Mouse (Mus musculus): Measurements from ENCODE around the gene 2210016L21Rik. TPM values are rescaled to one million over a fixed set of nuclear protein-coding genes. Genes with fewer than 3 reads are reported as not detected.

2210016L21Rik gene
- polyA plus RNA-seq, 1 experiment from 2014 or later, result 48.0 TPM

- Histone ChIP-seq H3K9ac (ENCODE audit: low read length) (no peak overlapping the region), H3K9me3 (ENCODE audit: control insufficient read depth, low read length) (no peaks in the 10 kb centered on the region), H3K27me3 (ENCODE audit: control insufficient read depth, insufficient read depth, low read depth, low read length) (no peaks in the 10 kb centered on the region), H3K36me3 (ENCODE audit: control insufficient read depth, insufficient read depth, low read length) (no peaks in the 10 kb centered on the region), H3K27ac (ENCODE audit: low read length) (no peak overlapping the region), H3K4me1 (replicated peaks; ENCODE audit: control insufficient read depth, insufficient read depth, low read length) (0 out of 2 replicates have a peak, but pooled peaks cover 4% of the 10 kb centered on the region), H3K4me3 (ENCODE audit: low read length) (no peak overlapping the region), H3K4me2 (ENCODE audit: low read depth, low read length) (no peak overlapping the region)
- 12% methylated on average over 4 of the region's 4 CpGs for WGBS
- ATAC-seq (ENCODE audit: low read depth), result no peak
These were observed 27.1 kb downstream of the 2210016L21Rik start for GRCm38 (mm10) chr5:114969064-114969463.

DNA sequence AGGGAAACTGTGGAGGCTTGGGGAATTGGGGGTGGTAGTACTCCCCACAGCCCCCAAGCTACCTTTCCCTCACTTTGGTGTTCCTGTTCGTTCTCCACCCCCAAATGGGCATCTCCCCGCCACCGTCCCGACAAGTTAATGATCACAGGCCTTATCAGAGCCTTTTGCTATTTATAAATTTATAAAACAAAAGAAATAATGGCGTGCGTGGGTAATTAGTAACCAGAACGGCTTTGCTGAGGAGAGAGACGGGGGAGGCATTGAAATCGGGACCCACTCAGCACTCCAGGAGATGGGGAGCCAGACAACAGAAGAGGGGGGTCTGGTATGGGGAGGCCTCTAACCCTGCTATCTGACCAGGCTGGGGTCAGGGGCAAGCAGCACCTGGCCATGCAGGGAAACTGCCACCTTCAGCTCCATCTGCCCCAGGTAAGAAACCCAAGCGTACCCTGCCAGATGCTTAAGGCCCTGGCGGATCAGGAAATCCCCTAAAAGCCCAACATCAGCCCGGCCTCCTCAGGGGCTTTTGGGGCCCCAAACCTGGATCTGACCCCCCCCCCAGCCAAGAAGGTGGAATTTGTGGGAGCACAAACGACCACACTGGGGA is 27.8 kb downstream of the 2210016L21Rik start:
- H3K27me3 ChIP-seq (ENCODE audit: control insufficient read depth, insufficient read depth, low read depth, low read length), result no peaks in the 10 kb centered on the region
- WGBS, result 44% methylated on average over 13 of the region's 13 CpGs
- no peak overlapping the region for H3K4me3 ChIP-seq (ENCODE audit: low read length)
- H3K4me2 ChIP-seq (ENCODE audit: low read depth, low read length), result no peak overlapping the region
- no peaks in the 10 kb centered on the region for H3K9me3 ChIP-seq (ENCODE audit: control insufficient read depth, low read length)
- ATAC-seq (ENCODE audit: low read depth), result no peak
- H3K27ac ChIP-seq (ENCODE audit: low read length), result no peak overlapping the region
- no peaks in the 10 kb centered on the region for H3K4me1 ChIP-seq (replicated peaks; ENCODE audit: control insufficient read depth, insufficient read depth, low read length)
- H3K36me3 ChIP-seq (ENCODE audit: control insufficient read depth, insufficient read depth, low read length), result no peaks in the 10 kb centered on the region
- no peak overlapping the region for H3K9ac ChIP-seq (ENCODE audit: low read length)

- Histone ChIP-seq H3K27ac (ENCODE audit: low read length) (no peak within 1 kb of the TSS), H3K4me3 (ENCODE audit: low read length) (no peak within 1 kb of the TSS), H3K36me3 (ENCODE audit: control insufficient read depth, insufficient read depth, low read length) (no peaks in the 10 kb centered on the region), H3K4me1 (replicated peaks; ENCODE audit: control insufficient read depth, insufficient read depth, low read length) (no peaks in the 10 kb centered on the region), H3K9ac (ENCODE audit: low read length) (no peak within 1 kb of the TSS), H3K27me3 (ENCODE audit: control insufficient read depth, insufficient read depth, low read depth, low read length) (no peaks in the 10 kb centered on the region), H3K9me3 (ENCODE audit: control insufficient read depth, low read length) (no peaks in the 10 kb centered on the region), H3K4me2 (ENCODE audit: low read depth, low read length) (no peak within 1 kb of the TSS)
- no peak for ATAC-seq (ENCODE audit: low read depth)
- 48% methylated on average over 17 of the region's 17 CpGs for whole genome bisulfite sequencing
These were observed 28.9 kb downstream of the 2210016L21Rik start, which contains the start of gene Hnf1a for GRCm38 (mm10) chr5:114970824-114971227. Gene Hnf1a, minus strand, starts transcription at chr5:114971094.

GRCm38 (mm10) chr5:114972201-114972600 is 30.2 kb downstream of the 2210016L21Rik start:
- Histone ChIP-seq H3K4me2 (ENCODE audit: low read depth, low read length) (no peak overlapping the region), H3K27ac (ENCODE audit: low read length) (no peak overlapping the region), H3K27me3 (ENCODE audit: control insufficient read depth, insufficient read depth, low read depth, low read length) (no peaks in the 10 kb centered on the region), H3K9me3 (ENCODE audit: control insufficient read depth, low read length) (no peaks in the 10 kb centered on the region), H3K9ac (ENCODE audit: low read length) (no peak overlapping the region), H3K4me3 (ENCODE audit: low read length) (no peak overlapping the region), H3K36me3 (ENCODE audit: control insufficient read depth, insufficient read depth, low read length) (no peaks in the 10 kb centered on the region), H3K4me1 (replicated peaks; ENCODE audit: control insufficient read depth, insufficient read depth, low read length) (no peaks in the 10 kb centered on the region)
- ATAC-seq (ENCODE audit: low read depth), result no peak
- WGBS, result 76% methylated on average over 9 of the region's 9 CpGs

DNA sequence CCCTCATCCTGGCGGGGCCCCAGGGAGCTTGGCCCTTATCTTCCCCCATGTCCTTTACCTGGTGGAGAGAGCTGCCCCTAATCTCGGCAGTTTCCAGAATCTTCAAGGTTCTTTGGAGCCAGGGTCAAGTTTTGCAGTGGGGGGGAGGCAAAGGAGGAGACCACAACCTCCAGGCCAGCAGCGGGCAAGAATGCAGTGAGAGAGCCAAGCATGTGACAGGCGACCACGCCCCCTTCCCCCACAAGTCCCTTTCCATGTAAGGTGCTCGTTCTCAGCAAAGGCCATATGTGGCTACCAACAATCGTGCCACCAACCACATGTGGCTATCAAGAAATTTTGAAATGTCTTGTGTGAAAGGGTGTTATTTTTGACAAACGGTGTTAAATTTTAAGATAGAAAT is 31.2 kb downstream of the 2210016L21Rik start:
- 76% methylated on average over 8 of the region's 8 CpGs for WGBS
- Histone ChIP-seq H3K9me3 (ENCODE audit: control insufficient read depth, low read length) (no peaks in the 10 kb centered on the region), H3K4me3 (ENCODE audit: low read length) (no peak overlapping the region), H3K36me3 (ENCODE audit: control insufficient read depth, insufficient read depth, low read length) (no peaks in the 10 kb centered on the region), H3K9ac (ENCODE audit: low read length) (no peak overlapping the region), H3K27ac (ENCODE audit: low read length) (no peak overlapping the region), H3K4me1 (replicated peaks; ENCODE audit: control insufficient read depth, insufficient read depth, low read length) (no peaks in the 10 kb centered on the region), H3K27me3 (ENCODE audit: control insufficient read depth, insufficient read depth, low read depth, low read length) (no peaks in the 10 kb centered on the region), H3K4me2 (ENCODE audit: low read depth, low read length) (no peak overlapping the region)
- ATAC-seq (ENCODE audit: low read depth), result no peak

GRCm38 (mm10) chr5:114976935-114977334 is 35.0 kb downstream of the 2210016L21Rik start:
- Histone ChIP-seq H3K4me3 (ENCODE audit: low read length) (no peak overlapping the region), H3K27me3 (ENCODE audit: control insufficient read depth, insufficient read depth, low read depth, low read length) (no peaks in the 10 kb centered on the region), H3K9me3 (ENCODE audit: control insufficient read depth, low read length) (no peaks in the 10 kb centered on the region), H3K4me1 (replicated peaks; ENCODE audit: control insufficient read depth, insufficient read depth, low read length) (peaks cover 15% of the 10 kb centered on the region), H3K4me2 (ENCODE audit: low read depth, low read length) (no peak overlapping the region), H3K9ac (ENCODE audit: low read length) (no peak overlapping the region), H3K36me3 (ENCODE audit: control insufficient read depth, insufficient read depth, low read length) (no peaks in the 10 kb centered on the region), H3K27ac (ENCODE audit: low read length) (no peak overlapping the region)
- no peak for ATAC-seq (ENCODE audit: low read depth)

GRCm38 (mm10) chr5:114978473-114978872 is 36.5 kb downstream of the 2210016L21Rik start:
- H3K9me3 ChIP-seq (ENCODE audit: control insufficient read depth, low read length), result no peaks in the 10 kb centered on the region
- WGBS, result 48% methylated on average over 11 of the region's 11 CpGs
- H3K4me3 ChIP-seq (ENCODE audit: low read length), result no peak overlapping the region
- no peak overlapping the region for H3K9ac ChIP-seq (ENCODE audit: low read length)
- ATAC-seq (ENCODE audit: low read depth), result no peak
- no peak overlapping the region; the same call in 1 of the 2 replicates for H3K4me2 ChIP-seq (ENCODE audit: low read depth, low read length)
- peaks cover 15% of the 10 kb centered on the region for H3K4me1 ChIP-seq (replicated peaks; ENCODE audit: control insufficient read depth, insufficient read depth, low read length)
- no peaks in the 10 kb centered on the region for H3K36me3 ChIP-seq (ENCODE audit: control insufficient read depth, insufficient read depth, low read length)
- no peaks in the 10 kb centered on the region for H3K27me3 ChIP-seq (ENCODE audit: control insufficient read depth, insufficient read depth, low read depth, low read length)
- H3K27ac ChIP-seq (ENCODE audit: low read length), result no peak overlapping the region

- no peak overlapping the region for H3K27ac ChIP-seq (ENCODE audit: low read length)
- no peaks in the 10 kb centered on the region for H3K36me3 ChIP-seq (ENCODE audit: control insufficient read depth, insufficient read depth, low read length)
- H3K9me3 ChIP-seq (ENCODE audit: control insufficient read depth, low read length), result no peaks in the 10 kb centered on the region
- H3K9ac ChIP-seq (ENCODE audit: low read length), result 0 out of 2 replicates have a peak overlapping the region, but pooled peaks have one; percentile 35
- 5% methylated on average over 6 of the region's 6 CpGs for WGBS
- H3K4me1 ChIP-seq (replicated peaks; ENCODE audit: control insufficient read depth, insufficient read depth, low read length), result peaks cover 15% of the 10 kb centered on the region
- no peaks in the 10 kb centered on the region for H3K27me3 ChIP-seq (ENCODE audit: control insufficient read depth, insufficient read depth, low read depth, low read length)
- peak; percentile 41; the same call in 1 of the 2 replicates for ATAC-seq (ENCODE audit: low read depth)
- peak overlapping the region; percentile 52 for H3K4me3 ChIP-seq (ENCODE audit: low read length)
- peak overlapping the region; percentile 96 for H3K4me2 ChIP-seq (ENCODE audit: low read depth, low read length)
These were observed 36.9 kb downstream of the 2210016L21Rik start for GRCm38 (mm10) chr5:114978888-114979249.

DNA sequence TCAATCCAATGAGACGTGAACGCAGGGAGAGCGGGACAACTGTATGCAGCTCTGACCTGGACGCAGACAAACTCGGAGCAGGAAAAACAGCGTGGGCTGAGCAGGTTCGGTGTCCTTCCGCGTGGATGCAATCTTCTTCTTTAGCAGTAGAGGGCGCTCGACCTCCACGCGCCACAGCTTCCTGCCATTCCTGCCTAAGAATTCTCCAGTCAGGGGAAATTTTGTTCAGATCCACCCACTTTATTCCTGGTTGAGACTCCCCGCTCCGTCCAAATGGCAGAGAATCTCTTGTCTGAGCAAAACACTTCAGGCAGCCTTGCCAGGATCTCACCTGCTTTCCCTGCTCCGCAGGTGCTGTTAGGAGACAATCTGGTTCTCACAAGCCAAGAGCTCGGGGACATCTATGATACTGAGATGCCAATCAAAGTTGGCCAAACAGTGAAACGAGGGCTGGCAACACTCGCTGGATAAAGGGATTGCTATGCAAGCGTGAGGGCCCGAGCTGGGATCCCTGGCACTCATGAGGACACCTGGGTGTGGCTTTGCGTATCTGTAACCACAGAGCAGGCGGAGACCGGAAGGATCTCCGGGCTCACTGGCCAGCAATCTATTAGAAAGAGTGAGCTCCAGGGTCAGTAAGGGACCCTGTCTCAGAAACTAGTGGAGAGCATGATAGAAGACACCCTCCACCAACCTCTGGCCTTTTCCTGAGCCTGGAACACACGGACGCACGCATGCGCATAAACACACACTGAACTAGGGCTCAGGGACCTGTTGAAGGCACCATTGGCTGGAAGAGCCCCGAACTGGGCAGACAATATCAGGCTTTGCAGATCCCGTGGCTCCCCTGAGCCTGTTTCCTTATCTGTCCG is 37.5 kb downstream of the 2210016L21Rik start:
- peak; percentile 73 for ATAC-seq (ENCODE audit: low read depth)
- Histone ChIP-seq H3K36me3 (ENCODE audit: control insufficient read depth, insufficient read depth, low read length) (no peaks in the 10 kb centered on the region), H3K27ac (ENCODE audit: low read length) (peak overlapping the region; percentile 22; the same call in 1 of the 2 replicates), H3K9me3 (ENCODE audit: control insufficient read depth, low read length) (no peaks in the 10 kb centered on the region), H3K4me1 (replicated peaks; ENCODE audit: control insufficient read depth, insufficient read depth, low read length) (peaks cover 15% of the 10 kb centered on the region), H3K27me3 (ENCODE audit: control insufficient read depth, insufficient read depth, low read depth, low read length) (no peaks in the 10 kb centered on the region), H3K4me3 (ENCODE audit: low read length) (peak overlapping the region; percentile 52), H3K4me2 (ENCODE audit: low read depth, low read length) (peak overlapping the region; percentile 96), H3K9ac (ENCODE audit: low read length) (peak overlapping the region; percentile 59)
- 4% methylated on average over 32 of the region's 32 CpGs for WGBS

Measured in lung, embryonic 16.5 days (tissue).